Mouse (Mus musculus) large intestine, adult 2 months (tissue): ENCODE data around the gene Xiap. TPM values are rescaled to one million over a fixed set of nuclear protein-coding genes. Genes with fewer than 3 reads are reported as not detected.

ENCODE experiments used
- polyA plus RNA-seq: library from polyadenylated mRNA; depleted of rRNA; stranded (reverse); fragments of >200 nt; gene quantifications from 2 replicates; pipeline ENCODE4 v1.2.3, GENCODE M21; 2012; rRNA removed

Gene Xiap
- polyA plus RNA-seq, 1 experiment, result 10.4 TPM

Other genes starting within 250 kb of the Xiap start
- 3.8 and 6.4 TPM in 2 replicates for gene Thoc2, start 139.0 kb upstream of the Xiap start, polyA plus RNA-seq
- 5.6 and 9.5 TPM in 2 replicates for gene Stag2, start 89.6 kb downstream of the Xiap start, polyA plus RNA-seq